Mouse (Mus musculus) left cerebral cortex, postnatal 14 days (tissue): Measurements from ENCODE around the gene Fbxo34. TPM values are rescaled to one million over a fixed set of nuclear protein-coding genes. Genes with fewer than 3 reads are reported as not detected.

Experiments used
- DNase-seq, 2 experiments: peaks; one replicate each; pipeline ENCODE4 v3.0.0; 2021 to 2022; ENCODE audit warnings: low spot score in 2 of 2, mixed read lengths in 1 of 2
- intact Hi-C: fragments of 180-260 bp; cut with DNase I; formaldehyde crosslinking; loops from one replicate; pipeline ENCODE4 v1.15.1; 2025
- total RNA-seq, 2 experiments: library from RNA; stranded (reverse); gene quantifications; 2 replicates each; pipeline ENCODE4 v1.2.3; 2021

Gene Fbxo34
- total RNA-seq, 2 experiments from 2014 or later = 88.7 to 90.9 TPM

DNA sequence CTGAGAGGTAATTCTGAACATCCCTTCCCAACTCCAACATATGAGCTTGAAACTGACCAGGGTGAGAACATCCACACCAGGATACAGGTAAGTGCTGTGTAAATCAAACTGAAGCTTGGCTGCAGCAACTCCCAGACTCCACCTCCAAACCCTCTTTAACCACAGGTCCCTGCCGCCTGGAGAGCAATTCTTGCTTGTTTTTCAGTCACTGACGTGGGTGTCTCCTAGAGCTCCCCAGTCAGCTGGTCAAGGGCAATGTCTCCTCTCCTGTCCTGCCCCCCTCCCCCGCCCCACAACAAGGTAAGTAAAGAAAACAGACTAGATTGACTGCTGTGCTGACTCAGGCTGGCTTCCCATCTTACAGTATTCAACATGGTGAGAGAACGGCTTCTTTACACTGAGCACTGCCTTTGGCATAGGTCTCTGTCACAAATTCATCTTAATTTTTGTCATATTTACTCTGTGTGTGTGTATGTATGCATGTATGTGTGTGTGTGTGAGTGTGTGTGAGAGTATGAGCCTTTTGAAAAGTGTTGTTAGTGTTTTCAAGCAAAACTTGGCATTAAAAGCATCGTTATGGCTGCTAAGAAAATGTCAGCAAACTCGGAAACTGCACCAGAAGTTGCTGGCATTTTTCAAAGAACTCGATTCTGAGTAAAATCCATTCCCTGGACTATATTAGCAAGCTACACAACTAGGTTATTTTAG is 15.4 kb downstream of the Fbxo34 start:
- DNase-seq = no peak
- intact Hi-C loops = no loop called here

DNA sequence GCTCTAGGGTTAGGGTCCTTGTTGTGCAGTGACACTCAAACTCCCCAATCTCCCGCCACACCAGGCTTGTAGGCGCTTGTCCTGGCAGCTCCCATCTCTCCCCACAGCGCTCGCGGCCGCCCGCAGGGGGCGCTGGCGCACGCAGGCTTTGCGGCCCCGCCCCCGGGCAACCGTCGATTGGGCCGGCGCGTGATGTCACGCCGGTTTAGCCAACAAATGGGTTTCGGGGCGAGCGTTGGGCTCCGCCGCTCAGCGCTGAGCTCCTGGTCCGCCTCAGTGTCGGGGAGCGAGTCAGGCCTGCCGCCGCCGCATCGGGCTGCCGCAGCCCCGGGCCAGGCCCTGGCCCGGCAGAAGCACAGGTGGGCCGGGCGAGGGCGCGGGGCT is 22.1 kb downstream of the Fbxo34 start:
- peak; percentile 97 to 98 for DNase-seq
- intact Hi-C loops = loop anchor here (1.0 to 5.0 kb wide), 2 partner anchors 40 to 57 kb away; no protein-coding TSS in a partner anchor

DNA sequence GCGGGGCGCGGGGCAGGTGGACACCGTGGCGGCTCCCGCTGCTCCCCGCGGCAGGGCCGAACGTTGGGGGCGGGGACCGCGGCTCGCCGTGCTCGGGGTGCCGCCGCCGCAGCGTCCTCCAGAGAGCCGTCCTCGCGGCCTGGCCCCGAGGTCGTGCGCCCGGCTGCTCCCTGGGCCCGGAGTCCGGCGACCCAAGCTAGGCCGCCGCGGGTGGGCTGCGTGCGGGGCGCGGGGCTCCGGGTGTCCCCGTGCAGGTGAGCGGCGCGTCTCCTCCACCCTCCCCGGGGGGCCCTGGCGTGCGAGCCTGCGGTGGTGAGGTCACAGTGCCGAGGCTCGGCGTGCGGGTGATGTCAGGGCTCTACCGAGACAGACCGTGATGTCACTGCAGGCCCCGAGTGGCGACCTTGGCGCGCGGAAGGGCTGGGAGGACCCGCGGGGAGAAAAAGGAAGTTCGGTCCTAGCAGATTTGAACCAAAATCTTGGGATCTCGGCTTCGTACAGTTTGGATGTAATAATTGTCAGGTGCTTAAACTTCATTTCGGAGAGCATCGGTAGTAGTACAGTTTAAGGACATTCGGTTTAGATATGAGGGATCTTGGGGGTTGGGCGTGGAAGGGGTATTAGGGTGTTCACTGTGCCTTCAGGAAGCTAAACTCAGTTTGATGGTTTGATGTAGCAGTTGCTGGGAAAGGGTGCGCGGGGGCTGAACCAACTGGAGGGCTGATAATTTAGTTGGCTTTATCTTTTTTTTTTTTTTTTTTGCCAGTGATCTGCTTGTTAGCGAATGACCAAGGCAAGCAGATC is 22.7 kb downstream of the Fbxo34 start:
- DNase-seq = peak; percentile 52 to 59
- intact Hi-C loops = loop anchor here (1.0 to 5.0 kb wide), 2 partner anchors 39 to 56 kb away; no protein-coding TSS in a partner anchor

DNA sequence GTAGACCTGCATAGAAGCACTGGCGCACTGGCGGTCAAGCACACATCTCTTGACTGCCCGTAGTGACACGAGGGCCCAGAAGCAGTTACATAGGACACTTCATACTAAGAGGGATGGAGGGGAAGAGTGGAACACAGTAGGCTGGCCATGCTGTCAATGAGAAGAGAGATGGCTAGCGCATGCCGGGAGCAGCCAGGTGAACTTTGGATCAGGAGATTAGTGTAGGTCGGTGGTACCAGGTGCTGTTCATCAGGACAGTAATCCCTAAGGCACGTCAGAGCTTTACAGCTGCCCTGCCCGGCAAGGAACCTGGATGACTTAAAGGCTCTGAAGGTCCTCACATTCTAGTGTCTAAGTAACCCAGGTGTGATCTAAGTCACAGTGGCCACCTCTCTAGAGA is 23.7 kb downstream of the Fbxo34 start:
- intact Hi-C loops = loop anchor here (5.0 kb wide), 1 partner anchor 38 kb away; no protein-coding TSS in a partner anchor

DNA sequence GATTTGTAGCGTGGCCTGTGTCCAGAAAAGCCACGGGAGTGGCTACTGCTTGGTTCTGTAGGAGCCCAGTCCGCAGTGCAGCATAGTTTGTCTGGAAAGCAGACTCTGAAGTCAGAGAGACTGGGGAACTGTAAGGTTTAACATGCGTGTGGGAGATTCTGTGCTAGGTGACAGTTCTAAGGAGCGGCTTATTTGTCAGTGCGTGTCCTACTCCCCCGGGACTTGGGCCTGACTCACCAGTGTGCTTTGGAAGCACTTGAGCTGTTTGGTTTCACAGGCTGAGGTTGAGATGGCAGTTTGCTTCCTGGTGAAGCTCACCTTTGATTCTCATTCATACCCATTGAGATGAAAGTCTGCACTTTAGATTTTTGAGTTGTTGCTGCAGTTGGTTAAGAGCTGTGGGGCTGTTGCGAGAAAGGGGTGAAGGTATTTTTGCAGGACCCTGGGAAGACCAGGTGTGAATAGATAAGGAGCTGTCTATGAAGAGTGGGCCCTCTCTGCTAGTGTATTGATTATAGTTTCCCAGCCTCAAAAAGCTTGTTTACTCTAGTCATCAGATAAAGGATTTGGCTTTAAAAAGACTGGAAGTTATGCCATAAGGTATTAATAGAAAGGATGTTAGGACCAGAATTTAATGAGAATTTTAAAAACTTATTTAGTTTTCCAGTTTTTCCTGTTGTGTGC is 24.5 kb downstream of the Fbxo34 start:
- peak; percentile 44 to 63 for DNase-seq
- intact Hi-C loops = loop anchor here (5.0 kb wide), 1 partner anchor 38 kb away; no protein-coding TSS in a partner anchor

More for the DNA sequence above, 23.7 kb downstream of the Fbxo34 start:
- DNase-seq = no peak

DNA sequence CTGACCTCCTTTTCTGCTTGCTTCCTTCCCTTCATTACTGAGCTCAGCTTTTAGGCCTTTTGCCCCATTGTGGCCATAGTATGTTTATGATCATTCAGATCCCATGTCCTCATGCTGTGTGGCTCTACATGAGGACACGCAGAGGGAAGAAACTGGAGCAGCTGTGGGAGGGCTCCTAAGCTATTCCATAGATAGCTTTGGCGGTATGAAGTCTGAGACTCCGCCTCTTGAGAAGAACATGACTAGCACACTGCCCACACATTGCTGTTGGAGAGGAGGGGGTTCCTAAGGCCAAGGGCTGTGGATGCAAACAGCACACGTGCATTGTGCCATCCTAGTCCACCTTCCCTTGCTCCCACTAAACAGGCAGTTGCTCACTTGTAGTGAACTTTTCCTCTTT is 26.0 kb downstream of the Fbxo34 start:
- intact Hi-C loops = no loop called here
- peak in 1 of 2 experiments; percentile 49 for DNase-seq

DNA sequence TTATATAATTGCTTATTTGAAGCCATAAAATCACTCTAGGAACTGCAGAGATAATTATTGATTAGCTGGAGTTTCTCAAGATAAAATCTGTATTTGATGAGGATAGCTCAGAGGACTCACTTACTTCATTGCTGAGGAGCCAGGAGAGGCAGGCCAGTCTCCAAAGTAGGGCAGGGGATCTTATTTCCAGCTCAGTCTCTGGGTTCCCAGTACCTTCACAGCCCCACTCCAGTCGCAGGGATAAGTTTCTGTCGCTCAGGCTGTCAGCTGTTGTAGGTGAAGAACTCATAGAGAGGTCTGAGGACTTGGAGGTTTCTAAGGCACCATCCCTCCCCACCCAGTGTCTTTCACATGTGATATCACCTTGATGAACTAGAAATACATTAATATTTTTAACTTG is 27.5 kb downstream of the Fbxo34 start:
- intact Hi-C loops = no loop called here
- no peak for DNase-seq

DNA sequence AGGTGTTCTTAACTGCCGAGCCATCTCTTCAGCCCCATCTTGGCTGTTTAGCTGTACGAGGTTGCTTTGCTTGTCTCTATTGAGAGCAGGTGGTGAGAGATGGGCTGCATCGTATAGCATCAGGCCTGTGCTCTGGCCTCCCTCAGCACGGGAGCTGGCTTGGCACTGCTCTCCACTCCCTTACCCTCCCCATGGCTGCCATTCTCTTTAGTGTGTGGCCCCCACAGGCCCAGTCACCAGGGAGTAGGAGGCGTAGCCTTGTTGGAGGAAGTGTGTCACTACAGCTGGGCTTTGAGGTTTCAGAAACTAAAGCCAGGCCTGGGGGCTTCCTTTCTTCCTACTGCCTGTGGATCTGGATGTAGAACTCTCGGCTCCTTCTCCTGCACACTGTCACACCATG is 32.0 kb downstream of the Fbxo34 start:
- intact Hi-C loops = no loop called here
- no peak for DNase-seq

DNA sequence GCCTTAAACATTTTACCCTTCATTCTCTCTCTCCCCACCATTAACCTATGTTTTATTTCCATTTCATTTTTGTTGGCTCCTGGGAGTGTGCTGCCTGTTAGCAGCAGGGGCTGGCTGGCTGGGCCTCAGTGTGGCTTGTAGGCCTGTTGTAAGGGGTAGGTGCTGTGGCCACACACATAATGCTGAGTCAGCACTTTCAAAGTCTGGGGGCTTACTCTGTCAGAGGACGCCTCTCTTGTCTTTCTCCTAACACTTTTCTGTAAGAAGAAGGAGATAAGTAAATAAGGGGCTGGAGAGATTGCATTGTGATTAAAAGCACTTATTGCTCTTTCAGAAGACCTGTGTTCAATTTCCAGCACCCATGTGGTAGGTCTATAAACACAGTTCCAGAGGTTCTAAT is 32.9 kb downstream of the Fbxo34 start:
- intact Hi-C loops = no loop called here
- no peak for DNase-seq

DNA sequence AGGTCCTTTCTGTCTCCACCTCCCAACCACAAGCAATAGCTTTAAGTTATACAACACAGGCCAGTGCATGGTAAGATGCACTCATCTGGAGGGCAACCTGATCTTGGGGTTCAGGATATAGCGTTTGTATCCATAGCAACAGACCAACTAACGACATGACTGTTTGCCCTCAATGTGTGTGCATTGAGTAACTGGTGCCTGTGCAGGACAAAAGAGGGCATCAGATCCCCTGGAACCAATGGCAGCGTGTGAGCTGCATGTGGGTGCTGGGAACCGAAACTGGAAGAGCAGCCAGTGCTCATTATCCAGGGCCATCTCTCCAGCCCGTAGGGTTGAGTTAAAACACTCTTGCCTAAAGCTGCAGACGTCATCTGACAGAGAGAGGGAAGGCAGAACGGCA is 38.5 kb downstream of the Fbxo34 start:
- DNase-seq = no peak
- intact Hi-C loops = no loop called here

DNA sequence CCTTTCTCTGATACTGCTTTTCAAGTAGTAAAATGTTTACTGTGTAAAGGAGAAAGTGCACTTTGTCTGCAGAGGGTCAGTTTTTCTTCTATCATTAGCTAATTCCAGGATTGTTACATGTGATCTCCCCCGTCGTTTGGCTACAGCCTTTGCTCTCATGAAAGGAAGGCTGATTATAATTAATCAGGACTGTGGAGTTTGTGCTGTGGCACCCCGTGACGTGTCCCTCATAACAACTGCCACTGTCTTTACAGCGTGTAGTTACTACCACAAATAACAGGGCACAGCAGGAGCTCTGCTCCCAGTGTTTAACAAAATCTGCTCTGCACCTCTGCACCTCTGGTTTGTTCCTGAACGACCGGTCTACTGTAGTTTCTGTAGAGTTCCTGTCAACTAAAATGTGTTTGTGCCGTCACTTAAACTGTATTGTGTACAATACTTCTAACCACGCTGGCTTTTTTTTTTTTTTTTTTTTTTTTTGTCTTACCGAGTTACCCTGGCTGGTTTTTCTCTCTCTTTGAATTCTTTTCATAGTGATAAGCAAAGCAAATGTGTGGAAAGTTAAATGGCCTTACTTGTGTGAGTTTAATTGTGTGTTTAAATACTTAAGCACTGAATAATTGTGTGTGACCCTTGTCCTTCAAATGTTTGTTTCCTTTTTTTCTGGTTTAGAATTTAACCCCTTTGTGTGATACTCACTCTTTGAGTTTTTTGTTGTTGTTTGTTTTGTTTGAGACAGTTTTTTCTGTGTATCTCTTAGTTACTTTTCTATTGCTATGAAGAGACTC is 39.3 kb downstream of the Fbxo34 start:
- intact Hi-C loops = no loop called here
- DNase-seq = no peak

DNA sequence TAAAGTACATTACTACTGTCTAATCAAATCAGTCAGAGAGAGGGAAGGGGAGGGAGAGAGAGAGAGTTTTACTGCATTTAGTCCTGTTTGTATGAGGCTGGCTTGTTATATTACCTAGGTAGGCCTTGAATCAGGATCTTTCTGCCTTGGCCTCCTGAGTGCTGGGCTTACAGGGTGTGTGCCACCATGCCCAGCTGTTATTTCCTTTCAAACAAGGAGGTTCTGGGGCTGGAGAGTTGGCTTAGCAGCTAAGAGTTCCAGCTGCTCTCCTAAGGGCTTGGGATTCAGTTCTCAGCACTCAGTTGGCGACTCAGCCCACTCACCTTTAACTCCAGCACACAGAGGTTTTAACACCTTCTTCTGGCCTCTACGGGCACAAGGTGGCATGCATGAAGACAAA is 40.5 kb downstream of the Fbxo34 start:
- no peak for DNase-seq
- intact Hi-C loops = no loop called here

DNA sequence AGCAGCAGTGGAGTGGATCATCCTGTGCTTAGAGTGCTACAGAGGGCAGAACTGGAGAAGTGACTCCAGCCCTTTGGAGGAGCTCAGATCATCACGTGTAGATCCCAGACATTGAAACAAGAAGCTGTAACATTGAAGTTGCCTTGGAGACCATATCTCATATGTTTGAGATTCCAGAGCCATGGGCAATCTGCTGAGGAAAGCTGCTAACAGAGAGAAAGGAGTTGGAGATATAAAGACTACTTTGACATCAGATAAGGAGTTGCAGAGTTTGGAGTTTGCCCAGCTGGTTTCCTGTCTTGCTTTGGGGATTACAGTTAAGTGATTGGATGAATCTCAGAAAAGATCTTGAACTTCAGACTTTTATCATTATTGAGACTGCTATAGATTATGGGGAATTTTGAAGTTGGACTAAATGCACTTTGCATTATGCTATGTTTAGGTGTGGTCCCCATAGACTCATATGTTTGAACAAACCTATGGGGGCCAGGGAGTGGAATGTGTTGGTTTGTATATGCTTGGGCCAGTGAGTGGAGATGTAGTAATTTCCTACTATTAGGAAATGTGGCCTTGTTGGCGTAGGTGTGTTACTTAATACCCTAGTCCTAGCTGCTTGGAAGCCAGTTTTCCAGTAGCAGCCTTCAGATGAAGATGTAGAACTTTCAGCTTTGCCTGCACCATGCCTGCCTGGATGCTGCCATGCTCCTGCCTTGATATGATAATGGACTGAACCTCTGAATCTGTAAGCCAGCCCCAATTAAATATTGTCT is 43.6 kb downstream of the Fbxo34 start:
- no peak for DNase-seq
- intact Hi-C loops = no loop called here

DNA sequence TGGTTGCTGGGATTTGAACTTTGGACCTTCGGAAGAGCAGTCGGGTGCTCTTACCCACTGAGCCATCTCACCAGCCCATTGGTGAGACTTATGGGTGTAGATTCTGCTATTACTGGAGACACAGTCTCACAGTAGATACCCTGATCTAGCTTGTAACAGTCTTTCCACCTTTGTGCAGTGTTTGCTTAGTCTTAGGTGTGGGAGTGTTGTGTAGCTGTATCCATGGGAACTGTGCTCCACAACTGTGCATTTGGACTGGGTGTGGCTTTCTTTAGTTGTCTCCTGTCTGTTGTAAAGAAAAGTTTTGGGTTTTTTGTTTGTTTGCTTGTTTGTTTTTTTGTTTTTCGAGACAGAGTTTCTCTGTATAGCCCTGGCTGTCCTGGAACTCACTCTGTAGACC is 45.7 kb downstream of the Fbxo34 start:
- intact Hi-C loops = no loop called here

DNA sequence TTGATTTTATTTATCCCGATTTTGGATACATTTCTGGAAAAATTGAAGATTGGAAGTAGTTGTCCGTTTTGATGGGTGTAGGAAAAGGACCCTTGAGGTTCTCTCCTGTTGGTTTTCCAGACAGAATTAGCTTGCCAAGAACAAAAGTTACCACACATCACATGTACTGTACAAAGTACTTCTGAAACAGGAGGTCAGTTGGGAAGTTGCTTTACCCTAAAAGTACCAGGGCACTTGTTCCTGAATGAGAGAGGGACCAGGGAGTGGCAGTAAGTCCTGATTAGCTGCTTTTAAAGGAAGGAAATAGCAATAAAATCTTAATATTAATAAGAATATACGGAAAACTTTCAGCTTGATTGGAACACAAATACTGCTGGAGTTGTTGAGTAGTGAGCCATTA is 46.9 kb downstream of the Fbxo34 start:
- intact Hi-C loops = no loop called here
- no peak for DNase-seq

More for the DNA sequence above, 45.7 kb downstream of the Fbxo34 start:
- no peak for DNase-seq

DNA sequence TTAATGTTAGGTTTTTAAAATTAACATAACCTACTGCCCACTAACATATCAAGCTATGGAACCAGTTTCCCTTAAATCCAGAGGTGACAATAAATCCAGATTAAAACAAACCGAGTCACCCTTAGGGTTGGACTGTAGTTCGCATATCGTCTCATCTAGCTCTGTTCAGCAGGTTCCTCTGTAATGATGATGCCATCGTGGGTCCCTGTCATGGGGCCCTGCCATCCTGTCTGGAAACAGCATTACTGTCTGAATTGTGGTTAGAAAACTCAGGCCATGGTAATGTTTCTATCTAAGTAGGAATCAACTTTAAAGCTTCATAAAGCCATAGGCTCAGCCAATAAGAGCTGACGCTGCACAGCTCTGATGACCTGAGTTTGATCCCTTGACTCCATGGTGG is 48.4 kb downstream of the Fbxo34 start:
- DNase-seq = no peak
- intact Hi-C loops = no loop called here

DNA sequence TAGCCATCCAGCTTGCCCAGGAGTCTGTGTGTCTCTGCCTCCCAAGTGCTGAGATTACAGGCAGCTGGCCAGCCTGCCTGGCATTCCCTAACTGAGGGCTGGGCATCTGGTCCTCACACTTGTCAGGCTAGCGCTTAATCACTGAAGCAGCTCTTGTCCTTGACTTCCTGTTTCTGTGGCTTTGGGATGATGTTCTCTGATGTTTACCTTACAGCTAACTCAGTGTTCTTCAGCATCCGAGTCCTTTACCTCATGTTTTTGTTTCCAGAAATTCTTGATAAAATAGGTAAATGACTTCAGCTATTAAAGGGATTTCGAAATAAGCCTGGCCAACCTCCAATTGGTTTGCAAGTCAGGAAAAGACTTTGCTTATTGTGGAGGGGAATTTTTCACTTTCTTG is 53.8 kb downstream of the Fbxo34 start:
- intact Hi-C loops = no loop called here
- no peak for DNase-seq

DNA sequence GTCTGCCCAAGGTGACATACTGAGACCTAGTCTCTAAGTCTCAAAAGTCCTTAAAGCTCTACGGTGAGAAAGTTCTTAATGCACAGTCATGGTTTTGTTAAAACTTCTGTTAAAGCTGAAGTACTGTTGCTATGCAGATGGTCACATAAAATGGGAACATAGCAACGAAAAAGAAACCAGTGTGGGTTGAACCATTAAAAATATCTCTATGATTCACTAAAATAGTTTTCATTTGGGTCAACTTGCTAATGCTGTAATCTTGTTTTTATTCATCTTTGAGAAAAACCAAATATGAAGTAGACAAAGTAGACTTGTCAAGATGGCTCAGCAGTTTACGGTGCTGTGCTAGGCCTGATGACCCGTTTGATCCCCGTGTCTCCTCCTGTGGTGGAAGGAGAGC is 56.5 kb downstream of the Fbxo34 start:
- peak in 1 of 2 experiments; percentile 40 for DNase-seq
- intact Hi-C loops = no loop called here

DNA sequence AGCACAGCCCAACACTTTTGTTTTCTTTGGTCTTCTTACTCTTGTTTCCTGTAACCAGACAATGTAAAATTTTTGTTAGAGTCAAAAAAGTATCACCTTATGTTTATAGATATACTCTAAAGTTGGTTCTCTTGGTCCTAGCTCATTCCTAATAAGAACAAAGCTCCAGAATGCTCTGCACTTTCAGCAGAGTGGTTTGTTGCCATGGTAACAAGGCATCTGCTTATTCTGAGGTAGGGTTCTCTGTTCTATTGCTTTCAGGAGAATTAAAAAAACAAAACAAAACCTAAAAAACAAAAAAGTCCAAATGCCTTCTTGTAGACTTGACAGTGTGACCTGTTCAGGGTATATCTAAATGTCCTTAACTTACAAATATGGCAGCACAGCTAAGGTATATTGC is 57.8 kb downstream of the Fbxo34 start:
- no peak for DNase-seq
- intact Hi-C loops = no loop called here
